Mouse (Mus musculus) layer of hippocampus, postnatal 14 days (tissue): ENCODE measurements at regions not wholly inside any gene's neighbourhood (a gene's known extent, or its start where the extent isn't known, plus 50 kb on each side); places are given as distances from the start of the nearest gene placed in this dataset.

ENCODE experiments used
- DNase-seq, 2 experiments: peaks; one replicate each; pipeline ENCODE4 v3.0.0; 2021 to 2022; ENCODE audit warnings: low spot score in 2 of 2, mixed read lengths in 1 of 2

DNA sequence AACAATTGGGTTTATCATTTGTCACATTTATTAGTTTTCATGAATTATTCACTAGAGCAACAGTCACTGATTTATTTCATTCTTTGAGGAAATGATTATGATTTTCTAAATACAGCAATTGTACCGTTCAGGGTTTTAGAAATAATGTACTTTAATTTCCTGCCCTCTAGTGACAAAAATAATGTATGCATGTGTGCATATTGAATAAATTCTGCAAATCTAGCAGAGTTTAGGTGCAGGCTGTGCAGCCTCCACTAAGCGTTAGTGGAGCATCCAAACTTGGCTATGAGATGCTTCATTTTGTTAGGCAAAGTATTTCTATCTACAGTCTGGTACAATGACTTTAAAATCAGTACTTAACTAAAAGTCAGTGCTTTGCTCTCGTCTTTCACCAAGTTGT lies 642.1 kb upstream of the A830018L16Rik start:
- DNase-seq, result peak in 1 of 2 experiments; percentile 29

DNA sequence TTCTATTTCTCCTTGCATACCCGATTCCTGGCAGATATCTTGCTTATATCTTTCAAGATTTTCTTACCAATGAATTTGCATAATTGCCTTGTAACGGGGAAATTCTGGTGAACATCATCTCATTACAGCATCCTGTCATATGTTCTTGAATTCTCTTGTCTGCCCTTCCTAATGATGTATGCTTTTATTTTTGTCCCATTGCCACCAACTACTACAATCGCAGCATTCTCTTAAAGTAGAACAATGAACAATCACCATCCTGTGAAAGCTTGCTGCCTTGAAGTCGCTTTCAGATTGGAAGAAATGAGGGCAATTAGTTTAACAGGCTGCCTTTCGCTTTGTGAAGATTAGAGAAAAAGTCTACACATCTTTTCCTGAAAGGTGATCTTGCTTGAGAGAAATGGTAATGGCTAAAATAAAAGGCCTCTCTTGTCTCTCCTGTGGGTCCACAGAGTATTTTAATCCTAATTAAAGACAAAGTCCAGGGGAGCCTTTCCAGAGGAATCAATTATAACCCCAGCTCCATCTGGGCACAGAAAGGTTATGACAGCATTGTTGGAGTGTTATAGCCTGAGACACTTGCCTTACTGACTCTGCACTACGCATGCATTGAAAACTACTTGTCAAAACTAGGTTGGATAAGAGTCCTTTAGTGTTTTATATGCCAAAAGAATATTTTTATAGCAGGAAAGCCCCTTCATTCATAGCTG lies 619.7 kb upstream of the A830018L16Rik start:
- DNase-seq, result no peak

DNA sequence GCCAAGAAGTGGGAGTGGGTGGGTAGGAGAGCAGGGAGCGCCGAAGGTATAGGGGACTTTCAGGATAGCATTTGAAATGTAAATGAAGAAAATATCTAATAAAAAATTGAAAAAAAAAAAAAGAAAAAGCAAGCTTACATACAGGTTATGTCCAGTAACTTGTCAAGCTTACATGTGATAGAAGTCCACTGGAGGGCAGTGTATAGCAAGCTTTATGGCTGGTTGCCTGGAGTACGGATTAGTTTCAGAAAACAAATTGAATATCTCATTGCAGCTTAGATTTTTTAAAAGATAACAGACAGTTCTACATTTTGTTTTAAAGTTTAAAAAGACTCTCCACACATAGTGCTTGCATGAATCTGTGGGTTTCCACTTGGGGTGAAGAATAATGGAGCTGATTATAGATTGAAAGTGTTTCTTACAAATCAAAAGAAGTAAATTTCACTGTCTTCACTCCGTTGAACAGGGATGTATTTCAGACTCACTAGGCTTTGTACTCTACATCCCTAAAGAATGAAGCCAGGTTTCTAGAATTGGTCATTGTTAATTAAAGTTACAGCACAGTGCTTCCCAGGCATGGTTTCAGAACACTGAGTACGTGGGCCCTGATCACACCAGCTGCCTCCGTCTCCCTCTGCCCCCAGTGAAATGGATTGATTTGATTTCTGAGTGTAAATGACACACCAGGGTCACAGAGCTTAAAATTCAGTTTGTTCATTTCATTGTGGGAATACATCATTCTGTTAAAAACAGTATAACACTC lies 578.1 kb upstream of the A830018L16Rik start:
- peak; percentile 12 to 66 for DNase-seq

DNA sequence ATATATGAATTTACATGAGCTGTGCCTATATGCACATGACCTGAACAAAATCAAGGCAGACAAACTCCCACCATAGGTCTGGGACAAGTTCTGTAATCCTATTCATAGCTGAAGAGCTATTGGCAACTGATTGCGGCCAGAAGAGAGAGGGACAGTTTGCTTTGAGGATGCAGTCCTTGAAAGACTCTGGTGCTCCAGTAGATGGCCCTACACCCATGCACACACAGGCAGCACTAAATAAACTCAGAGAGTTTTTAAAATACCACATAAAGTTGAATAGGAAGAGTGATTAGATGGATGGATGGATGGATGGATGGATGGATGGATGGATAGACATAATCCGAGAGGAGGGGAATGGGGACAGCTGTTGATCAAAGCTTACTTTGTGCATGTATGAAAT lies 576.7 kb upstream of the A830018L16Rik start:
- DNase-seq, result peak; percentile 15 to 42

DNA sequence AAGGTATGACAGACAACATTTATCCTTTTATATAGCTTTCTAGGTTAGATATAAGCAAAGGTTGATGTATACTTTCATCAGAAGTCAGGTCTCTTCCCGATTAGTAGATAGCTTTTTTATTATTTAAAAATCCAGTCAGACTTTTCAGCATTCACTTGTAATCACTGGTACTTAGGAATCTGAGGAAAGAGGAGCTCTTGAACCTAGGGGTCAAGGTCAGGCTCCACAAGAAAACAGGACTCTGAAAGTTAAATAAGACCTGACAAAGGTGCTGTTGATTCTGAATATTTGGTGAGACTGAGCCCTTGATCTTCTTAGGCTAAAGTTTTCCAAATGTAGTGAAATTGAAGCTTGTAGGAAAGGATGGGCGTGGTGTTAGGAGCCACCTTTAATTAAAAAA lies 561.0 kb upstream of the A830018L16Rik start:
- no peak for DNase-seq

DNA sequence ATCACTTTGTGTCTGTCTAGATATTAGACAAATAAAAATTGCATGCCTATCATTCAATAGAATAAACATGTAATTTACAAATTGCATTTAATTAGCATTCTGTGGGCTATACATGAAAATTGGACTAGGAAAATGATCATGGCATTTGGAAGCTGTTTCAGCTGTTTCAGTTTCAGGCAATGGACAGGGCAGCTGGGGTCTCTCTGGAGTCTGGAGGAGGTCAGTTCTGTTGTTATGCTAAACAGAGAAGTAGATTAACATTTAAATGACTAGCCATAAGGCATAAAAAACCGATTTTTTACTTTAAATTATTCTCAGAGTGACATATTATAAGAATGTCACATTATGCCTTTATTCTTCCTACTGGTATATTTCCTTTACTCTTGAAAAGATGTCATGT lies 559.4 kb upstream of the A830018L16Rik start:
- no peak for DNase-seq

DNA sequence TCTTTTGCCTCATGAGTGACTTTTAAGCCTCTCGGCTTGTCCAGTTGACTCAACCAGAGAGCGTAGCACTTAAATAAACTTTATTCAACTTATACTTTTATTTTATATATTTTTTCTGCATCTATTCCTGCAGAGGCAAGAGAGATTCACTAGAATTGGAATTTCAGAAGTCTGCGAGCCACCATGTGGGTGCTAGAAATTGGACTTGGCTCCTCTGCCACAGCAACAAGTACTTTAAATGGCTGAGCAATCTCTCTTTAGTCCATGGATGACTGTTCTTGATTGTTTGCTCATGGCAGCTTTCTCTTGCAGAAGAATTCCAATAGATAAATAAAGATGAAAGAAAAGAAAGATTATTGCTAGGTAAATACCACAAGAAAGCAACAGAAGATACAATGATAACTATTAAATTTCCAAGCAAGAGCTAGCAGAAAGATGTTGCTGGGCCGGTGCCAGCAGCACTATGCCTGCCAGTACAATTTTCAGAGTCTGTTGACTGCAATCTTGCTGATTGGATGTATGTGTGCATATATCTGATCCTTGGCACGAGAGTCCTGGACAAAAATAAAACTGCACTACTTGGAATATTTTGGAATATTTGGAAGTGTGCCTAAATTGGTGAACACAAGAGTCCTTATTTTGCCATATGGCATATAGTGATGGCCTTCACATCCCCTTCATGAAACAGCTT lies 542.6 kb upstream of the A830018L16Rik start:
- DNase-seq, result peak; percentile 19 to 34

DNA sequence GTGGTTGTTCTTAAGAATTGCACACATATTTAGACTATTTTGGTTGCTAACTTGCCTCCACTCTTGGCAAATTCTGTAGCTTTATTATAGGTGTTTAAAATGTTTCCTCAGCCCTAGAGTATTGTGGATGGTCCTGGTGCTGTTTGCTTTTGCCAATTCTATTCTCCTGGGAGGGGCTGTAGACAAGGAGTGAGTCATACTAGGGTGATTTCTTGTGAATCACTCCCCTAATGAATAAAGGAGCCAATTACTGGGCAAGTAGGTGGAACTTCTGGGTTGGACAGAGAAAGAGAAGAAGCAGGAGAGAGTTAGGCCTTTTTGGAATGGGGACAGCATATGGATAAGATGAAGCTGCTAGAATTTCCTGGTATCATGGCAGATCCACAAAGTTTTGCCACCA lies 541.6 kb upstream of the A830018L16Rik start:
- no peak for DNase-seq

DNA sequence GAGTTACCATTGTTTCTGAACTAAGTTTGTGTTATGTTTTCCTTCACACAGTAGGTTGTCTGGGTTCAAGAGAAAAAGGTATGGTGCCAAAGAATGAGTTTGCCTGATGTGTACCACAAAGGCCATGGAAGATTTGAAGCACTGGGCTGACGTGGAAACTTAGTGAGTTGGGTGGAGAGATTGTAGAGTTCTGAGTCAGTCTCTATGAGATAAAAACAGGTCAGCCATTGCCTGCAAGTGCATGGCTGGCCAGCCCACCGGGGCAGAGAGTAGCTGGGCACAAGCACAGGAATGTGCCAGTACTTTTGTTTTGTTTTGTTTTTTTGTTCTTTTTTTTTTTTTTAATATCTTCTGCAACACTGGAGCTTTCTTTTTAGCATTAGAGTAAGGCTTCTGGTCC lies 541.2 kb upstream of the A830018L16Rik start:
- DNase-seq, result no peak

DNA sequence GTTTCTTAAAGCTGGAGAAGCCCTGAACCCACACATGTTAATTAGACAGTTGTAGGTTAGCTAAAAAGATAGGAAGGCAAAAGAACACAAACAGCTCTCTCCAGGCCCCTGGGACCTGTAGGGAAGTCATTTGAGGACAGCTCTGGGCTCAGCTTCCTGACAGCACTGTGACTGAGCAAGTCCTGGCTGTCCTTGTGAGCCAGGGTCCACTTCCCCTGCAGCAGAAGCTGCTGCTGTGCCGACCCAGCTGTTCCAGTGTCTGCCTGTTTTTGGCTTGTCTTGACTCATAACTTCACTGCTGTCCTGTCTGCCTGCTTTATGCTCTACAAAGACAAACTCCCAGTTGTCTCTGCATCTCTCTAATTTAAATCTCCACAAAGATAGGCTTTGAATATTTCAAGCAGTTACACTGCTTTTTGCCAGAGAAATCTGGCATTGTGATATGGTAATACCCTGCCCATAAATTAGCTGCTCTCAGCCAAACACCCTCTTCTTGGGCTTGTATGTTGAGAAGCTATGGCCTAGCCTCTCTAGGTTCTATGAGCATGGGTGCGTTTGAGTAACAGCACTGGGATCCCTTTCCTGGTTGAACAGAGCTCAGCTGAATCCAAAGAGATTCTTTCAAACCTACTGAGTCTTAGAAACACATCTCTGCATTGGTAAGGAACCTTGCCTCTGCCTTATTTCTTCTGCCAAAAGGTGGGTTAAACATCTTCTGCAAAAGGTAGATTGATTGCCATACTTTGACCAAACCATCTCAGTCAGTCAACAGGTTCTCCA lies 536.3 kb upstream of the A830018L16Rik start:
- DNase-seq, result no peak

DNA sequence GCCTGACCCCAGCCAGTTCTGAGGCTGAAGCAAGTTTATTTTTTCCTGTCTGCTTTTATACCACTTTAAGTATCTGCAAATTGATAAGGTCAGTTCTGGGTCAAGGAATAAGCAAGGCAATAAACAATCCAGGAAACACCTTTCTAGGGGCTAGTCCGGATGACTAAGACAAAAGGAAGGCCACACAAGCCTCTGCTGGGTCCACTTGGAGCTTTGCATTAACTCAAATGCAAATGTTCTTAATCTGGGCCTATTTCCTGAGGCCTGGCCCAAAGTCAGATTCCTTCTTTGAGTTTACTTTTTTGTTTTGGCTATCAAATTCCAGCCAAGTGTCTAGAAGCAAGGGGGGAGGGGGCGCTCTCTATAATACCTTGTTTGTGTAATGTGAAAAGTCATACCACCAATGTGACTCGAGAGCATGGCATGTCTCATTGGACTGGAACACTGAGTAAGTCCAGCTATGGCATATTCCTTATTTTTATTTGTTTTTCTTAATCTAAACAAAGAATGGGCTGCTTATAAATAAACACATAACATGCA lies 535.6 kb upstream of the A830018L16Rik start:
- no peak for DNase-seq

DNA sequence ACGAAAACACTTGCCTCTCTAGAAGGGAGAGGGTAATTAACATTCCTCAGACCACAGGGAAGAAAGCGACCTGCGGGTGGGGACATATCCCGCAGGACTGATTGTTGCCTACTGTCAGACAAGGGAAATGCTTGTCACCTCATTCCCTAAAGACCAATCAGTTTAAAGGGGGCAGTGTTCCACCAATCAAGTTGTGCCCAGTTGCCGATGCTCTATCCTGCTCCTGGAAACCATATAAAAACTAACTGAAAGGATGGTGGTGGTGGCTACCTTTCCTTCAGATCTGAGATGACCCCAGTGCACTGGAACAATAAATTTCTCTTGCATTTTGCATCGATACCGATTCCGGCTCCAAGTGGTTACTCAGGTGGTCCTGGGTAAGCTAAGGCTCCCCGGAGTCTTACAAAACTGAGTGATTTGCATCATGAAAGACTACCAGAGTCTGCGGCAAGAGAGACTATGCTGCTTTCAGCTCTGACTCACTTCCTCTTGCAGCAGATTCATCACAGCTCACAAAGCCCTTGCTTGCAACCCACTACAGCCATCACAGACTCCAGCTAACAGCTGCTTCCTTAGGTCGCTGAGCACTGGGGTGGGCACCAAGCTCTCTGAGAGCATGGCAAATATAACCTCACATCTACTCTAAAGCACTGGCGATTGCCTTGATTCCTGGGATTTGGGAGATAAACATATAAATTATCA lies 533.7 kb upstream of the A830018L16Rik start:
- no peak for DNase-seq

DNA sequence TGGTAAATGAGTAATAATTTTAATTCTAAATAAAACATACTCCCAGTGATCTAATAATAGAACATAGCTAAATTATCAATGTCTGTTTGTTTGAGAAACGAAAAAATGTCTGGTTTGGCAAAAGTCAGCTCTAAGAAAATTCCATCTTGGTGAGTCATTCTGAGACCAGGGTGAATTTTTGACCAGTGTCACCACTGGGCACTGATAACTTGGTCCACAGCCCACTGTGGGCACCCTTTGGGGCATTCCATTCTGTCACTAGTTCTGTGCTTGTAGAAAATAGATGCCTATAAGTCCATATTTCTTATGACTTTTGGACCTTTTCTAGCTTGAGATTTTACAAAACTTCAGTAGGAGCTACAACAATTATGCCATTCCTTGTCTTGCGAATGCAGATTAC lies 515.1 kb upstream of the A830018L16Rik start:
- DNase-seq, result no peak

DNA sequence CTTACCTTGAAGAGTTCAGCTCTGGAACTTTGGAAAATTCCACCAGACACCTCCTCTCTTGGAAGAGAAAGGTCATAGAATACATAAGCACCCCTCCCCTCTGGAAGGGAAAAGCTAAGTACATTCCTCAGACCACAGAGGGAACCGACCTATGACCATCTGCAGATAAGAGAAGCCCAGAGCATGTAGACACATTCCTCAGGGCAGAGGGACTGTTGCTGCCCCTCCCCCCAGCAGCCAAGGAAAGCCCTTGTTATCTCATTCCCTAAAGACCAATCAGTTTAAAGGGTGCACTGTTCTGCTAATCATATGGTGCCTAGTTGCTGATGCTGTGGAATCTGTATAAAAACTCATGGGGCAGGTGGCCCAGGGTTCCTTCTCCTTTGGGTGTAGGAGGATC lies 511.2 kb upstream of the A830018L16Rik start:
- no peak for DNase-seq

DNA sequence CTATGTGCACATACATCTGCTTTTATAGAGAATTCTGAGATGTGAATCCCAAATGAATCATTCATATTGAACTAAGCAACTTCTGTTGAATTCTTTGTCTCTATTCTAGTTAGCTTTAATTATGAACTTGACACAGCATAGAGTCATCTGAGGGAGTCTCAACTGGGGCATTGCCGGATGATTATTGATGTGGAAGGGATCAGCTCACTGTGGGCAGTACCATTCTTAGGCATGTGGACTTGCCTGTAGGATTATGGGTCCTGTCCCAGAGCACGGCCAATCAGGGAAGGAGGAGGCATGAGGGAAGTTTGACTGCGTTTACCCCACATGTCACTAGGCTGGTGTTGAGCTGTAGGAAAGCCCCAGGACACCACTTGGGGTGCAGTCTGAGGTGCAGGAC lies 493.9 kb upstream of the A830018L16Rik start:
- no peak for DNase-seq

DNA sequence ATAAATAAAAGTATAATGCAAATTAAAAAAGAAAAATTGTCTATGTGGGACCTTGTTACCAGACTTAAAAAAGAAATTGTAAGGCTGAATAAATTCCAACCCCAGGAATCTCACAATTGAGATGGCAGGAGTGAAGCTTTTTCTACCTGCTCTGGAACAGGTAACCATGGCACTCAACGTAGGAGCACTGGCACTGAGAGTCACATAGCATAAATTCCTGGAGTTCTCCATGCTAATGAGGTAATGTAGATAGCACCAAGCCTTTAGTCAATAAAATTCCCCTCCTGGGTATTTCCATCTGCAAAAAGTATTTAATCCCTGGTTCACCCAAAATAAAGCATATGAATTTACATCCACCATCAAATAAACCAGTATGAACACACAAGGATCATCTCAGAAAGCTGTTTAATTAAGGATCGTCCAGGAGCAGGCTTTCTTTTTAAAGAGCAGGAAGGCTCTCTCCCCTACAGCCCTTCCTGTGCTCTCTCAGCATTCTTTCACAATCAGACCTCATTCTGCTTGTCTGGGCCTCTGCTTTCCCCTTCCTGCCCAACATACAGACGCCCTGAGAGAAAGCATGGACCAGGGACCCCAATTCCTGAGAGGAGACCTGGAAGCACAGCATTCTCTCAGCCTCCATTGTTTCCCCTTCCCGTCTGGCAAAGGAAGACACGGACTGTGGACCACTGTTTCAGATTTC lies 481.4 kb upstream of the A830018L16Rik start:
- no peak for DNase-seq

DNA sequence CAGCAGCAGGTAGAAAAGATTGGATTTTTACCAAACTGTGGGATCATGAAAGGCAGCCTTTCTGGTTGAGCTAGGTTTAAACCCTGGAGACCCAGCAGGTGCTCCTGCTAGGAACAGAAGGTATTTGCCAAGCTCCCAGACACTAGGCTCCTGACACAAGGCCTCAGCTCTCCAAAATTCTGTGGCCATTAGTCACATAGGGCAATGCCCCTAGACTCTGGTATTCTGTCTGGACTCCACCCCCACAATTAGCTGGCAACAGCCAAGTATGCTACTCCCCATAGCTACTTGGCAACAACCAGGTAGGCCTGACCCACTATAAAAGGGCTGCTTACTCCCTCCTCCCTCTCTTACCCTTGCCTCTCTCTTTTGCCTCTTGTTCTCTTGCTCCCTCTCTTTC lies 480.7 kb upstream of the A830018L16Rik start:
- no peak for DNase-seq

DNA sequence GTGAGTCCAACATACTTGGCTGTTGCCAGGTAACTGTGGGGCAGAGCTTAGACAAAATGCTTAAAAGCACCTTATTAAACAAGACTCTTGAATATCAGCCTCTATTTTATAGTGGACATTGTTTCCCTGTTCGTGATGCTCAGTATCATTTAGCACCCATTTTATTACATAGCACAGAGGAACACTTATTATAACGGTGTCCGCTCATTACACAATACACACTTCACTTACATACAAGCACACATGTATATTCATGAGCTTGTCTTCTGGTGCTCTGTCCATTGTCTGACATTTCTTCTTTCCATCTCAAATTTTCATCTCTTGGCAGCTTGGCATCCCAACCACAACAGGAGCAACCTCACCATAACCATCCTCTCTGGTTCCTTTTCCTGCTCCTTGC lies 475.5 kb upstream of the A830018L16Rik start:
- no peak for DNase-seq

DNA sequence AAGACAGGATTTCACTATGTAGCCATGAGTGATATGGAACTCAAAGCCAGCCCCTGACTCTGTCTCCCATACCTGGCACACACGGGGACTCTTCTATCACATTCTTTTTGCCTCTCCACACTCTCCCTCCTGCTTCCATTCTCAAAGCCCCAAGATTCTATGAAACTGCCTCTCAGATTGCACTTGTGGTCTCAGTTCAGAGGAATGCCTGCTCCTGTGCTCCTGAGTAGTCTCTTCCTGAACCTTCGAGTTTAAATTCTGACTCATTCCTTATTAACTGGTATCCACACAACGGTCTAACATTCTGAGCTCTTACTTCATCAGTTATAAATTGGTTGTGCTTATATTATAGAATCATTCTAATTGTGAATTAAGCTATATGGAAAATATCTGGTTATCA lies 473.6 kb upstream of the A830018L16Rik start:
- DNase-seq, result no peak

DNA sequence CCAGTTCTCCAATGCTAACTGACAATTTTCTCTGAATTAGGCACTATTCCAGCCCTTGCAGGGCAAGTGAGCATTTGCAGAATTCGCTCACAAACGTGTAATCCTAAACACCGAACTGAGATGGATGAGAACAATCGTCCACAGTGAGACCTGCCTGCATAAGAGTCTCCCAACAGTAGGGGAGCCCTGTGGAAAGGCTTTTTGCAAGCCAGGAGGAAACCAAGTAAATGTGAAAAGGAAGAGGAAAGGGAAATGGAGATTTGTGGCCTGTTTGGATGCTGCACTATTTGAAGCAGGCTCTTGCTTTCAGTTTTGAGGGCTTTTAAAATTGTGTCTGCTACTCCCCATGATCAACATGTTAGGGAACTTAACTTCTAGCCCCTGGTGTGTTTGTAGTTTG lies 470.9 kb upstream of the A830018L16Rik start:
- peak; percentile 3 to 6 for DNase-seq
